In genomic region chr7:117698551-117699114, GRCm38 (mm10) we compare ENCODE assay signal across 27 mouse cellular contexts.
DNase-seq lines count a peak whose midpoint lies in the region; ATAC-seq and TF ChIP-seq lines count a peak whose summit lies in the region.
"Had no signal": no experiment of that assay in that cellular context is flagged by ENCODE, and none has a peak within 500 bp of the region (broad histone marks: within the 10 kb centered on the region; RNA-seq: fewer than 3 reads in every experiment).

No protein-coding gene starts in this region.

- DNase-seq in frontal cortex, postnatal 14 days (ENCODE audit: low spot score in 2 of 2): no peak
- DNase-seq in left cerebral cortex, adult 2 months (ENCODE audit: extremely low spot score in 1 of 2, low spot score in 2 of 2): peak in 1 of 2 experiments; percentile 39
- DNase-seq in left cerebral cortex, postnatal 14 days (ENCODE audit: low spot score in 2 of 2): no peak
- DNase-seq in right cerebral cortex, adult 2 months (ENCODE audit: low spot score in 2 of 2): peak; percentile 20 to 41
- DNase-seq in right cerebral cortex, postnatal 25 days: no peak
- DNase-seq in urinary bladder, postnatal 36 days (ENCODE audit: low spot score in 2 of 2): no peak
- DNase-seq: adrenal gland, adult 2 months; adrenal gland, postnatal 14 days; cerebellum, adult 11-12 months; cerebellum, adult 8-10 months; cerebellum, postnatal 10 days; cerebellum, postnatal 36 days; embryo, embryonic 11 days; forebrain, postnatal 0 days; gastrocnemius, postnatal 25 days; heart, adult 18-20 months; heart, postnatal 10 days; heart, postnatal 36 days had no signal

- TF ChIP-seq CTCF in left cerebral cortex, adult 2 months (IDR thresholded peaks at IDR 0.05): no peak

- ATAC-seq in frontal cortex, adult (ENCODE audit: low TSS enrichment): peak; percentile 48
- ATAC-seq: CD4-positive, CD25-positive, alpha-beta regulatory T cell, adult 4 months had no signal

- H3K27ac ChIP-seq in left cerebral cortex, adult 2 months: peak overlapping the region; percentile 76
- H3K27ac ChIP-seq: embryonic facial prominence, embryonic 10.5 days; embryonic facial prominence, embryonic 13.5 days; heart, embryonic 15.5 days; hindbrain, embryonic 10.5 days; hindbrain, embryonic 13.5 days had no signal

- H3K4me3 ChIP-seq in left cerebral cortex, adult 2 months: no peak overlapping the region
- H3K4me3 ChIP-seq: embryonic facial prominence, embryonic 10.5 days; embryonic facial prominence, embryonic 13.5 days; erythroblast, embryonic 14.5 days; heart, embryonic 12.5 days; heart, embryonic 15.5 days; hindbrain, embryonic 10.5 days; hindbrain, embryonic 13.5 days had no signal

- intact Hi-C loops in left cerebral cortex, adult 2 months (cut with DNase I): loop anchor here (1.0 to 5.0 kb wide), 5 partner anchors 26 to 591 kb away; partner anchors contain the start of gene Xylt1
- intact Hi-C loops in left cerebral cortex, postnatal 14 days (cut with DNase I): no loop called here

Comparison
In these comparisons a context has a peak if more than half of its experiments do, and no peak if none do; other contexts are left out.
1. DNase-seq: peak in right cerebral cortex, adult 2 months (2 of 2); none in frontal cortex, postnatal 14 days (0 of 2), left cerebral cortex, postnatal 14 days (0 of 2), right cerebral cortex, postnatal 25 days (single experiment) and urinary bladder, postnatal 36 days (0 of 2).